Mouse (Mus musculus) limb, embryonic 15.5 days (tissue): Measurements from ENCODE around the gene 1700042G07Rik. TPM values are rescaled to one million over a fixed set of nuclear protein-coding genes. Genes with fewer than 3 reads are reported as not detected.

Experiments
- ATAC-seq: fragments of 200-750 bp; cut with Nextera tagmentation; 2 replicates; pipeline ENCODE4 v1.8.0; 2017; ENCODE audit warnings: low read depth, moderate TSS enrichment; ENCODE audit not compliant: insufficient number of reproducible peaks, low FRiP score, low TSS enrichment
- H3K27ac ChIP-seq: fragments of 300-500 bp; sonication (generic); 2 replicates; pipeline ENCODE4 v1.5.1; 2015; ENCODE audit warnings: moderate library complexity, mild to moderate bottlenecking, inconsistent platforms
- H3K27me3 ChIP-seq: fragments of 300-500 bp; sonication (generic); 2 replicates; pipeline ENCODE4 v1.6.1; 2015; ENCODE audit warnings: inconsistent platforms
- H3K36me3 ChIP-seq: fragments of 300-500 bp; sonication (generic); 2 replicates; pipeline ENCODE4 v1.6.1; 2015; ENCODE audit warnings: inconsistent platforms
- H3K4me1 ChIP-seq: fragments of 300-500 bp; sonication (generic); 2 replicates; pipeline ENCODE4 v1.6.1; 2015; ENCODE audit warnings: inconsistent platforms
- H3K4me2 ChIP-seq: fragments of 300-500 bp; sonication (generic); 2 replicates; pipeline ENCODE4 v1.6.1; 2015; ENCODE audit warnings: mild to moderate bottlenecking, inconsistent platforms
- H3K4me3 ChIP-seq: fragments of 300-500 bp; sonication (generic); 2 replicates; pipeline ENCODE4 v1.5.1; 2015; ENCODE audit warnings: mild to moderate bottlenecking, inconsistent platforms
- H3K9ac ChIP-seq: fragments of 300-500 bp; sonication (generic); 2 replicates; pipeline ENCODE4 v1.6.1; 2015; ENCODE audit warnings: inconsistent platforms
- H3K9me3 ChIP-seq: fragments of 300-500 bp; sonication (generic); 2 replicates; pipeline ENCODE4 v1.6.1; 2016; ENCODE audit warnings: inconsistent platforms
- WGBS: fragments of 180-500 bp; shearing (Covaris S2); methylation state at CpG from one replicate; pipeline ENCODE4 v1.1.7; 2015; 5-methylcytosine and 5-hydroxymethylcytosine counted together
- polyA plus RNA-seq: library from polyadenylated mRNA; unstranded; fragments of >200 nt; fragmentation: Nextera tagmentation; extraction: Ambion mirVana; gene quantifications from 2 replicates; pipeline ENCODE4 v1.2.1, GENCODE M21; 2015

Gene 1700042G07Rik
- polyA plus RNA-seq, 1 experiment from 2014 or later = not detected

GRCm38 (mm10) chr4:116220071-116220650 lies 47.0 kb downstream of the 1700042G07Rik start:
- Histone ChIP-seq H3K27ac (peak overlapping the region; percentile 99), H3K9ac (peak overlapping the region; percentile 77; the same call in 1 of the 2 replicates), H3K36me3 (no peaks in the 10 kb centered on the region), H3K27me3 (no peaks in the 10 kb centered on the region), H3K4me1 (0 out of 2 replicates have a peak, but pooled peaks cover 5% of the 10 kb centered on the region), H3K9me3 (no peaks in the 10 kb centered on the region), H3K4me3 (peak overlapping the region; percentile 71), H3K4me2 (peak overlapping the region; percentile 63)
- ATAC-seq = no peak
- 3% methylated on average over 6 of the region's 6 CpGs for WGBS

- Histone ChIP-seq H3K4me1 (0 out of 2 replicates have a peak, but pooled peaks cover 5% of the 10 kb centered on the region), H3K36me3 (no peaks in the 10 kb centered on the region), H3K4me3 (peak overlapping the region; percentile 71), H3K9ac (peak overlapping the region; percentile 77), H3K27ac (peak overlapping the region; percentile 99), H3K9me3 (no peaks in the 10 kb centered on the region), H3K4me2 (peak overlapping the region; percentile 63), H3K27me3 (no peaks in the 10 kb centered on the region)
- 1% methylated on average over 26 of the region's 26 CpGs for WGBS
- ATAC-seq = peak; percentile 32; the same call in 1 of the 2 replicates
Observed at GRCm38 (mm10) chr4:116220780-116221139, 47.6 kb downstream of the 1700042G07Rik start.

GRCm38 (mm10) chr4:116221140-116221851 lies 48.1 kb downstream of the 1700042G07Rik start, which contains the start of gene Pik3r3:
Pik3r3 (plus strand) TSS chr4:116221618.
- no peaks in the 10 kb centered on the region for H3K27me3 ChIP-seq
- peak within 1 kb of the TSS; percentile 71 for H3K4me3 ChIP-seq
- H3K9ac ChIP-seq = peak within 1 kb of the TSS; percentile 77
- under 1% methylated on average over 53 of the region's 53 CpGs for WGBS
- H3K4me1 ChIP-seq = 0 out of 2 replicates have a peak, but pooled peaks cover 5% of the 10 kb centered on the region
- H3K9me3 ChIP-seq = no peaks in the 10 kb centered on the region
- no peaks in the 10 kb centered on the region for H3K36me3 ChIP-seq
- H3K27ac ChIP-seq = peak within 1 kb of the TSS; percentile 99
- ATAC-seq = peak; percentile 100
- H3K4me2 ChIP-seq = peak within 1 kb of the TSS; percentile 67

GRCm38 (mm10) chr4:116221996-116222842 lies 49.0 kb downstream of the 1700042G07Rik start:
- under 1% methylated on average over 23 of the region's 23 CpGs for WGBS
- H3K4me3 ChIP-seq = peak overlapping the region; percentile 71
- ATAC-seq = no peak

GRCm38 (mm10) chr4:116222843-116223119 lies 49.6 kb downstream of the 1700042G07Rik start:
- Histone ChIP-seq H3K4me1 (0 out of 2 replicates have a peak, but pooled peaks cover 5% of the 10 kb centered on the region), H3K27me3 (no peaks in the 10 kb centered on the region), H3K9me3 (no peaks in the 10 kb centered on the region), H3K9ac (peak overlapping the region; percentile 44; the same call in 1 of the 2 replicates), H3K27ac (no peak overlapping the region), H3K36me3 (no peaks in the 10 kb centered on the region), H3K4me2 (peak overlapping the region; percentile 67), H3K4me3 (peak overlapping the region; percentile 71)
- ATAC-seq = no peak
- WGBS = 3% methylated on average over 6 of the region's 6 CpGs

More at GRCm38 (mm10) chr4:116221996-116222842, 49.0 kb downstream of the 1700042G07Rik start:
- Histone ChIP-seq H3K36me3 (no peaks in the 10 kb centered on the region), H3K9ac (peak overlapping the region; percentile 44), H3K4me1 (0 out of 2 replicates have a peak, but pooled peaks cover 5% of the 10 kb centered on the region), H3K4me2 (peak overlapping the region; percentile 67), H3K9me3 (no peaks in the 10 kb centered on the region), H3K27me3 (no peaks in the 10 kb centered on the region), H3K27ac (peak overlapping the region; percentile 94)

Other genes with a start within 250 kb of the 1700042G07Rik start
- gene Dmbx1, start 233.4 kb upstream of the 1700042G07Rik start, polyA plus RNA-seq = 0.04 TPM in 1 of 2 replicates, not detected in the other
- 3.6 and 5.1 TPM in 2 replicates for gene Faah, start 155.4 kb upstream of the 1700042G07Rik start, polyA plus RNA-seq
- gene Nsun4, start 119.5 kb upstream of the 1700042G07Rik start, polyA plus RNA-seq = 16.1 and 20.4 TPM in 2 replicates
- 456 and 471 TPM in 2 replicates for gene Uqcrh, start 98.3 kb upstream of the 1700042G07Rik start, polyA plus RNA-seq
- 78.4 and 81.8 TPM in 2 replicates for gene Lrrc41, start 98.1 kb upstream of the 1700042G07Rik start, polyA plus RNA-seq
- gene Rad54l, start 49.7 kb upstream of the 1700042G07Rik start, polyA plus RNA-seq = 22.9 and 23.1 TPM in 2 replicates
- 56.6 and 59.7 TPM in 2 replicates for gene Pomgnt1, start 49.5 kb upstream of the 1700042G07Rik start, polyA plus RNA-seq
- 2.5 and 2.8 TPM in 2 replicates for gene Lurap1, start 22.0 kb upstream of the 1700042G07Rik start, polyA plus RNA-seq
- 0.12 TPM in 1 of 2 replicates, not detected in the other for gene Tspan1, start 5.8 kb upstream of the 1700042G07Rik start, polyA plus RNA-seq
- gene Gm49337, start within 50 bp of the 1700042G07Rik start, polyA plus RNA-seq = not detected in 2 replicates
- 10.2 and 11.8 TPM in 2 replicates for gene Pik3r3, start 48.2 kb downstream of the 1700042G07Rik start, polyA plus RNA-seq